Mouse (Mus musculus): ENCODE data around the gene Gm7029. TPM values are rescaled to one million over a fixed set of nuclear protein-coding genes. Genes with fewer than 3 reads are reported as not detected.
"Not testable (repeated sequence)": the region's sequence is repeated elsewhere in the genome, so short reads cannot be mapped to it uniquely, and the experiment has no call there.

Gene Gm7029
- total RNA-seq, 2 experiments from 2014 or later = not detected

GRCm38 (mm10) chr17:33891892-33892291 lies 18.3 kb downstream of the Gm7029 start:
- DNase-seq = not testable (repeated sequence)

DNA sequence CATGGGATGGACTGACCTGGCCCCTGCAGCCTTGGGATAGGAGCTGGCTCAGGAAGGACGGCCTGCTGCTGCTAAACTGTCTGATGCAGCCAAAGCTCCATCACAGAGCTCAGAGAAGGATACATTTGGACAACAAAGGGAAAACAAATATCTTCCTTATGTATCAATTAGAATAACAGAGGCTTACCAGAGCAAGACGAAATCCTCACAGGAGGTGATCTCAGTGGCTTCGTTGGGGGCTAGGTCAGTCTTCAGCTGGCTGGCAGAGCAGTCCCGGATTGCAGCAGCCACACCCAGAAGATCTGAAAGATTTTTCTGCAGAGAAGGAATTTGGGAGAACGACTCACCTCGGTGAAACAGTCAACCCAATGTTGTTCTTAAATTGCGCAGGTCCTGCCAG lies 18.8 kb downstream of the Gm7029 start:
- no peak for DNase-seq

- DNase-seq = not testable (repeated sequence)
Observed at GRCm38 (mm10) chr17:33893011-33893410, 19.4 kb downstream of the Gm7029 start.

GRCm38 (mm10) chr17:33897114-33897794 lies 23.6 kb downstream of the Gm7029 start:
- DNase-seq = no peak

GRCm38 (mm10) chr17:33898193-33898592 lies 24.6 kb downstream of the Gm7029 start:
- DNase-seq = not testable (repeated sequence)

DNA sequence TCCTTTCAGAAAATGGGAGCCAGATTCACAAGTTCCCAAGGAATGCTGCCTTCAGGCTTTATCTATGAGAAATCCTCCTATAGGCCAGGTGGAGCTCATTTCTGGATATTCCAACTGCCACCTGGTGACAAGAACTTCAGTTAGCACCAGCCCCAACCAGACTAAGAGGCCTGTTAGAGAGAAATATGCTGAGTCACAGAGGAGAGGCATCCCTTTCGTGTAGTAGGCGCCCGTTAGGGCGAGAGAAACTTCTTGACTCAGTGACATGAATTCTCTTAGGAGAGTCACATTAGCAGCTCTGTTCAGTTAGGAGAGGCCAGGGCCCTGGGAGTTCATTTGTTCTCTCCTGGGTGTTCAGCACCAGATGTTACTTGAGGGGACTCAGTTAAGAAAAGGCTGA lies 26.0 kb downstream of the Gm7029 start:
- no peak for DNase-seq

DNA sequence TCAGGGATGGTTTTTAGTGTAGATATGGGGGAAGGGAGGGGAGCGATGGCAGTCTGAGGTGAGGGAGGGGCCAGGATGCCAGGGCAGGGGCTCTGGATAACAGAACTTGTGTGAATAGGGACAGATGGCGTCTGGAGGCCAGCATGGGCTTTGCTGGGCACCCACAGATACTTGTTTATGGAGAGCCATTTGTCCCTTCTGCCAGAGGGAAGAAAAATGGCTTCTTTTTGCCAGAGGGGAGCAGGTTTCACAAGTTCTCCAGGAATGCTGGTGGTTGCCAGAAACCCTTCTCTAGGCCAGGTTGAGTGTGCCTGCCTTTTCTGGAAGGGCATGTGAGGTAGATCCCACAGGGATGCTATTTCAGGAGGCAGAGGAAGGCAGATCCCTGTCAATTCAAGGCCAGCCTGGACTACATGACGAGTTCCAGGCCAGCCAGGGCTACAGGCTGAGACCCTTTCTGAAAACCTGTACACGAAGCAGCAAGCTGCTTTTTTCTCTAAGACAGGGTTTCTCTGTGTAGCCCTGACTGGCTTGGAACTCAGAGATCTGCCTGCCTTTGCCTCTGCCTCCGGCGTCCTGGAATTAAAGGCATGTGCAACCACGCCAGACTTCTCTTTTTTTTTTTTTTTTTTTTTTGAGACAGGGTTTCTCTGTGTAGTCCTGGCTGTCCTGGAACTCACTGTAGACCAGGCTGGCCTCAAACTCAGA lies 26.8 kb downstream of the Gm7029 start:
- DNase-seq = no peak

DNA sequence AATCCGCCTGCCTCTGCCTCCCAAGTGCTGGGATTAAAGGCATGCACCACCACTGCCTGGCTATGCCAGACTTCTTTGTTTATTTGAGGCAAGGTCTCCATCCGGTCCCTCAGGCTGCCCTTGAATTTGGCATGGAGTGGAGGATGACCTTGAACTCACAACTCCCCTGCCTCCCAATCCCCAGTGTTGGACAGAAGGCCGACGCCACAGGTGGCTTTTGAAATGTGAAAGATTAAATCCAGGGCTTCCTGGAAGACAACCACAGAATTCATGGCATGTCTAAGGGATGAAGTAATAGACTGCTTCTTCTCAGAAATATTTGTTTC lies 27.3 kb downstream of the Gm7029 start:
- no peak for DNase-seq

DNA sequence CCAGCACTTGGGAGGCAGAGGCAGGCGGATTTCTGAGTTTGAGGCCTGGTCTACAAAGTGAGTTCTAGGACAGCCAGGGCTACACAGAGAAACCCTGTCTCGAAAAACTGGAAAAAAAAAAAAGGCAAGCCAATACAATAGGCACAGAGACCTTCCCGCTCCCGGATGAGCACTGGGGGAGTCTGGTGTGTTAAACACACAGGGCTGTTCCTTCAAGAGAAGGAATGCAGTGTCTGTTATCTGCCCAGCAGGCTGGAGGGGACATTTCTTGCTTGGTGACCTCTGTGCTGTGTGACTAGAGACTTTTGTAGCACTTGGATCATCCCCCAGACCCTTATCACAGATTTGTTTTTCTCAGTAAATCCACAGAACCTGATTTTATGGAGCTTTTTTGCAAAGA lies 28.0 kb downstream of the Gm7029 start:
- DNase-seq = no peak

DNA sequence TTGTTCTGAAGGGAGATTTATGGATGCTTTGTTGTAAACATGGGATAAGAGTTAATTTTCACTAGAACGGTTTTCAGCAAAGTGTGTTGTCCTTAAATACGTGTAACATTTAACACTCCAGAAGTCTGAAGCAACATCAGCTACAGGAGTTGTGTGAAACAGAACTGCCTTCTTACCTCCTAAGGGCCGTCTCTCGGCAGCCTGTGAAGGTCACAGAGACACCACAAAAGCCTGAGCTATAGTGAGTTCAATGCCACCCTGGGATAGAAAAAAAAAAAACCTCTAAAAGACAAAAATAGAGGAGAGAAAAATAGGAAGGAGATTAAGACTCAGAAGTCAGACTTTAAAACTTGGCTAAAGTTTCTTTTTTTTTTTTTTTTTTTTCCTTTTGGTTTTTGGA lies 28.4 kb downstream of the Gm7029 start:
- no peak for DNase-seq

- no peak for DNase-seq
Observed at GRCm38 (mm10) chr17:33902491-33902890, 28.9 kb downstream of the Gm7029 start.

DNA sequence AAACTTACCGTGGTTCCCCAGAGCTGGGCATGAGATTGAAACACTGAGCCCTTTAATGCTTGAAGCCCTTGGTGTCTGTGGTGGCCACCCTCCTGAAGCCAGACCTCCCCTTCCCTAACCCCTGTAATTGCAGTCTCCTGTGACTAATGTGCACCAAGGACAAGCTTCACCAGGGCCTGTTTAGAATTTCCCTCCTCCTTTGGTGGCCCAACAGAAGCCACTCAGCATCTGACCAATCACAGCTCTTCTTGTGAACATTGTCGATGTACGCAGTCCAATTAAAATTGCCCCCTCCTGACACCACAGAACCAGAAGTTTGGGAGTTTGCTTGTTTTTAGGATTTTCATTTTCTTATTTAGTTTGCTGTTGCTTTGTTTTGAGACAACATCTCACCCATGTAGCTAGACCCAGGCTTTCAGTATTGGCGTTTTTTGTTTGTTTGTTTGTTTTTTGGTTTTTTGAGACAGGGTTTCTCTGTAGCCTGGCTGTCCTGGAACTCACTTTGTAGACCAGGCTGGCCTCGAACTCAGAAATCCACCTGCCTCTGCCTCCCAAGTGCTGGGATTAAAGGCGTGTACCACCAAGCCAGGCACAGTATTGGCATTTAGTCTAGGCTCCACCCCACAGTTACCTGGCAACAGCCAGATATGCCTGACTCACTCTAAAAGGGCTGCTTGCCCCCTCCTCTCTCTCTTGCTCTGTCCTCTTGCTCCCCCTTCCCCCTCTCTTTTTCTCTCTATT lies 30.4 kb downstream of the Gm7029 start:
- DNase-seq = not testable (repeated sequence)

DNA sequence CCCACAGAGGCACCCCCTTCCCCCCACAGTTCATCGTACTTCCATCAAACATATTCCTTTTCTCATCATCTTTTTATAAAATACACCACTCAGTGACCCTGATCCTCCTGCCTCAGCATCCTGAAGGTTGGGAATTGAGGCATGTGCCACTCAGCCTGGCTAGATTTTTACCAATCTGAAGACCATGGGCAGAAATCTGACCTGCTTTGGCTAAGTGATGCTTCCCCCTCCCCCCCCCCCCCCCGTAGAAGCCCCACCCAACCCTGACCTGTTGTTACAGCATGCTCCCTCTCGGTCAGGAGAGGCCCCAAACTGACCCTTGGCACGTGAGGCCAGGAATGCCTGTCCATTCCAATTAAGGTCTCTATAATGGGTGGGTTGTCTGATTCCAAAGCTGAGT lies 31.2 kb downstream of the Gm7029 start, which contains the start of gene Platr17:
TSS of gene Platr17 (plus strand) at position 301 of the 400 bp plus-strand sequence.
- not testable (repeated sequence) for DNase-seq

- no peak for DNase-seq
Observed at GRCm38 (mm10) chr17:33908331-33909076, 34.9 kb downstream of the Gm7029 start.

DNA sequence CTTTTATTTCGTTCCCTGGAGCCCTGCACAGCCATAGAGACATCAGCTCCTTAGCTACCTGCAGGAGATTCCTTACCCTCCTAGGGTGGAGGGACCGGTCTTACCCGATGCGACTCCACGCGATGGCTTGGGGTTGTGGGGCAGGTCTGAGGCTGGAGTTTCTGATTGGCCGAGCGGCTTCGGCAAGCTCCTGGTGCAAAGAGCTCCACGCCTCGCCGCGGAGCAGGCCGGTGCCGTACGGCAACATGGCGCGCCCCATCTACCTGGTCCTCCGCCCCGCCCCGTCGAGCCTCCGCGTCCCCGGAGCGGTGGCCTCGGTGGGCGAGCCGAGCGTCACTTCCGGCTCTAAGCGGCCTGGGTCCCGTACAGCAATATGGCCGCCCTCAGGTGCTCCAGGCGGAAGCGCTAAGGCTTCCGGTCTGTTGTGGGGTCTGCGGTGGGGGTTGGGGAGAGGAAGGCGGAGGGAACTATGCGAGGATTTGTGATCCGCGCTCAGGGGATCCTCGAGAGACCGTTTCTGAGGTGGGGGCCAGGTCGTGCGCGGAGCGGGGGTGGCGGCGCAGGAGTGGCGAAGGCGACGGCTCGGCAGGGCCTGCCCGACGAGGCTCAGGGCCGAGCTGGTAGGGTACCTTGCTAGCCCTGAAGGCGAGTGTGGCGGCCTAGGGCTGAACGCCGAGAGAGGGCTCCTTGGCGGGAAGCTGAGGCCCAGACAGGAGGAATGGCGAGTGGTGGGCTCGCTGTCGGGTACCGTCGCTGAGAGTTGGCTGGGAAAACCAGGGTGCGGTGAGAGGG lies 35.6 kb downstream of the Gm7029 start, which contains the start of gene Daxx:
TSS of gene Daxx (plus strand) at position 338 of the 792 bp plus-strand sequence.
- peak; percentile 99 for DNase-seq

DNA sequence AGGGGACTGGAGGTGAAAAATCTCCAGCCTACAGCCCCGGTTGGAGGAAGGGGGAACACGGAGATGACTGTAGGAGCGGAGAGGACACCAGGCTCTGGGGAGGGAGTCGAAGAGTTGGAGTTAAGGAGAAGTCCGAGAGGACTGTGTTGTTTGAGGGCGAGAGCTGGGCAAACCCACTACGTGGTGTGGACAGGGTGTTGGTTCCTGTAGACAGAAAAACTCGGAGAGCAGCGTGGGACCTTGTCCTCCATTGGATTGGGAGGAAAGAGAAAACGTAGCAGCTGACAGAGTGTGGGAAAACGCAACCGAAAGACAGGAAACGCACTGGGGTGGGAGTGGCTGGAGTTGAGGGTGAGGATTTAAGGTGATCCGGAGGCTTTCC lies 36.2 kb downstream of the Gm7029 start:
- DNase-seq = no peak

GRCm38 (mm10) chr17:33910346-33911051 lies 36.9 kb downstream of the Gm7029 start:
- no peak for DNase-seq

- DNase-seq = no peak
Observed at GRCm38 (mm10) chr17:33911052-33911812, 37.6 kb downstream of the Gm7029 start.

GRCm38 (mm10) chr17:33911813-33912414 lies 38.3 kb downstream of the Gm7029 start:
- DNase-seq = no peak

DNA sequence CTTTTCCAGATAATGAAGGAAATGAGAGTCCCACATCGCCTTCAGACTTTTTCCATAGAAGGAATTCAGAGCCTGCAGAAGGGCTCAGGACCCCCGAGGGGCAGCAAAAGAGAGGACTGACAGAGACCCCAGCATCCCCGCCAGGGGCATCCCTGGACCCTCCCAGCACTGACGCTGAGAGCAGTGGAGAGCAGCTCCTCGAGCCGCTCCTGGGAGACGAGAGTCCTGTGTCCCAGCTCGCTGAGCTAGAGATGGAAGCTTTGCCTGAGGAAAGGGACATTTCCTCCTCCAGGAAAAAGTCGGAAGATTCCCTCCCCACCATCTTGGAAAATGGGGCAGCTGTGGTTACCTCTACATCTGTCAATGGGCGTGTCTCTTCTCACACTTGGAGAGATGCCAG lies 39.6 kb downstream of the Gm7029 start:
- no peak for DNase-seq

All from gastrocnemius, postnatal 25 days (tissue).